Mouse (Mus musculus): Measurements from ENCODE around the gene Ofcc1. TPM values are rescaled to one million over a fixed set of nuclear protein-coding genes. Genes with fewer than 3 reads are reported as not detected.

The Ofcc1 gene
- not detected in 2 replicates for polyA plus RNA-seq (2014; fragmentation: Nextera tagmentation; extraction: Ambion mirVana)

DNA sequence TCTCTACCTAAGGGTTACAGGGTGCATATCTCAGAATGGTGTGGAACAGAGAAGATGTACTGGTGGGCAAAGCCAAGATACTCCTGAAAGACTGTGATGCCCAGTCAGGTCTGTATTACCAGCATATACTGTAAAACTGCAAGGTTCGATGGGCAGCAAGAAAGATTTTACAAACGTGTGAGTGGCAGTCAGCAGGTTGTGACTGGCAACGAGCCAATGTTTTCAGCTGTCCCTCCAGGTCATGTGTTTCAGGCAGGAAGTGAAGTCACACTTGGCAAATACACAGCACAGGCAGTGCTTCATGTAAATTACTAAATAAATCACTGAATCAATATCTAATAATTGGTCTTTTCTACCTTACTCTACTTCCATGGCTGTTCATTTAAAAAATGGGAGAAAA is at the start of gene Ofcc1:
TSS of gene Ofcc1 (minus strand) at position 163 of the 400 bp plus-strand sequence.
- H3K4me1 ChIP-seq (ENCODE audit: control insufficient read depth, insufficient read depth, low read length): no peaks in the 10 kb centered on the region
- H3K4me3 ChIP-seq (ENCODE audit: low read depth, low read length): no peak within 1 kb of the TSS
- no peak within 1 kb of the TSS for H3K4me2 ChIP-seq (ENCODE audit: low read depth, low read length)
- WGBS: 39% methylated on average over 3 of the region's 3 CpGs
- ATAC-seq (ENCODE audit: low read depth) (no peak), DNase-seq (ENCODE audit: low spot score) (peak; percentile 47)
- H3K27me3 ChIP-seq (replicated peaks; ENCODE audit: control insufficient read depth, insufficient read depth, low read length): no peaks in the 10 kb centered on the region
- H3K9ac ChIP-seq (ENCODE audit: low read depth, low read length): no peak within 1 kb of the TSS
- no peaks in the 10 kb centered on the region for H3K36me3 ChIP-seq (ENCODE audit: control insufficient read depth, insufficient read depth, low read length)
- H3K9me3 ChIP-seq (ENCODE audit: control insufficient read depth, low read length): no peaks in the 10 kb centered on the region
- H3K27ac ChIP-seq (replicated peaks; ENCODE audit: low read depth, low read length): no peak within 1 kb of the TSS

DNA sequence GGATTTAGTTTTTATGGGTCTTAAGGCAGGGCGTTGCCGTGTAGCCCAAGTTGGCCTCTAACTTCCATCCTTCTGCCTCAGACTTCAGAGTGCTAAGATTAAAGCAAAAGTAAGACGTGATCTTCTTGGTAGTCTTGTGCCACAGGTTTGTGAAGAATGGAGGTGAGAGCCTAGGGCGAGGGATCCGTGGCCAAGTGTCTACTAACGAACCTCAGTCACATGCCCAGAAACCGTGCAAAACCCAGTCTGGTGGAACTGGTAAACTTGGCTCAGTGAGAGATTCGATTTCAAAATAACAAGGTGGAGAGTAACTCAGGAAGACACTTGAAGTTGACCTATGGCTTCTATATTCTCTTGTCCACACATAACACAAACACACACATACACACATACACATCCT is 28.9 kb upstream of the Ofcc1 start:
- Histone ChIP-seq H3K36me3 (ENCODE audit: control insufficient read depth, insufficient read depth, low read length) (no peaks in the 10 kb centered on the region), H3K9me3 (ENCODE audit: control insufficient read depth, low read length) (no peaks in the 10 kb centered on the region), H3K27ac (replicated peaks; ENCODE audit: low read depth, low read length) (no peak overlapping the region), H3K27me3 (replicated peaks; ENCODE audit: control insufficient read depth, insufficient read depth, low read length) (no peaks in the 10 kb centered on the region), H3K4me1 (ENCODE audit: control insufficient read depth, insufficient read depth, low read length) (no peaks in the 10 kb centered on the region), H3K4me3 (ENCODE audit: low read depth, low read length) (no peak overlapping the region), H3K9ac (ENCODE audit: low read depth, low read length) (no peak overlapping the region), H3K4me2 (ENCODE audit: low read depth, low read length) (no peak overlapping the region)
- 85% methylated on average over 8 of the region's 8 CpGs for WGBS
- ATAC-seq (ENCODE audit: low read depth) (no peak), DNase-seq (ENCODE audit: low spot score) (no peak)

DNA sequence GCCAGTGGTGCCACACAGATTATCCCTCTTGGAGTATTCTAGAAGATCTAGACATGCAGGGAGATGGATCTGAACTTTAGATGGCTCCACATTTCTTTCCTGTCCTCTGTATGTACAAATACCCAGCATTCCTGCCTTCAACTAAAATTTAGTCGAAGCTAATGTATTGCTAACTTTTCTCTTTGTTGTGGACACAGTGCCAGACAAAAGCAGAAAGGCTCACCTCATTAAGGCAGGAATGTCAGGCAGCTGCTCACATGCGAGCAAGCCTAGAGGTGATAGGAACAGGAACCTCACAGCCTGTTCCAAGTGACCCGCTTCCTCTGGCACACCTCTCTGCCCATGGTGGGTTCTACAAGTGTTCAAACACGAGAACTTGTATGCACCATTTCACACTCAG is 26.2 kb upstream of the Ofcc1 start:
- no peak for ATAC-seq (ENCODE audit: low read depth)
- H3K4me1 ChIP-seq (ENCODE audit: control insufficient read depth, insufficient read depth, low read length): no peaks in the 10 kb centered on the region
- 58% methylated on average over 4 of the region's 4 CpGs for WGBS

DNA sequence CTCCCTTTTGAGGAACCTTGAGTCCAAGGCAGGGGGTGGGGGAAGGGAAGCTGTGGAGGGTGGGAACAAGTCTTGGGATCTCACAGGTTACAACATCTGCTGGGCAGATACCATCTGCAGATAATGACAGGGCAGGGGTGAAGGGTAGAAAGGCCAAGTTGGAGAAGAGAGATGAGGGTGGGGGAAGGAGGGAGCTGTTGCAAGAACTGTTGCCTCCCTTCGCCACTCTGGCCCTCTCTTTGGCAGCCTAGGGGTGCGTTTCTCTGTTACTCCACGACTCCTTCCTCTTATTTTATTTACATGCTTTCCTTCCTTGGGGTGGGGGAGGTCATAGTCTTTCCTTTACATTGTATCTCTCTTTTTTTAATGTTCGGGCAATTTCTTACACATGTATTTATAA is 23.7 kb upstream of the Ofcc1 start:
- ATAC-seq (ENCODE audit: low read depth) (no peak), DNase-seq (ENCODE audit: low spot score) (no peak)
- WGBS: 60% methylated on average over 4 of the region's 4 CpGs
- Histone ChIP-seq H3K4me1 (ENCODE audit: control insufficient read depth, insufficient read depth, low read length) (no peaks in the 10 kb centered on the region), H3K27ac (replicated peaks; ENCODE audit: low read depth, low read length) (no peak overlapping the region), H3K4me2 (ENCODE audit: low read depth, low read length) (no peak overlapping the region), H3K36me3 (ENCODE audit: control insufficient read depth, insufficient read depth, low read length) (no peaks in the 10 kb centered on the region), H3K4me3 (ENCODE audit: low read depth, low read length) (no peak overlapping the region), H3K9me3 (ENCODE audit: control insufficient read depth, low read length) (no peaks in the 10 kb centered on the region), H3K9ac (ENCODE audit: low read depth, low read length) (no peak overlapping the region), H3K27me3 (replicated peaks; ENCODE audit: control insufficient read depth, insufficient read depth, low read length) (no peaks in the 10 kb centered on the region)

More for the DNA sequence above, 26.2 kb upstream of the Ofcc1 start:
- Histone ChIP-seq H3K36me3 (ENCODE audit: control insufficient read depth, insufficient read depth, low read length) (no peaks in the 10 kb centered on the region), H3K9me3 (ENCODE audit: control insufficient read depth, low read length) (no peaks in the 10 kb centered on the region), H3K4me2 (ENCODE audit: low read depth, low read length) (no peak overlapping the region), H3K9ac (ENCODE audit: low read depth, low read length) (no peak overlapping the region), H3K27me3 (replicated peaks; ENCODE audit: control insufficient read depth, insufficient read depth, low read length) (no peaks in the 10 kb centered on the region), H3K4me3 (ENCODE audit: low read depth, low read length) (no peak overlapping the region), H3K27ac (replicated peaks; ENCODE audit: low read depth, low read length) (no peak overlapping the region)
- DNase-seq (ENCODE audit: low spot score): no peak

DNA sequence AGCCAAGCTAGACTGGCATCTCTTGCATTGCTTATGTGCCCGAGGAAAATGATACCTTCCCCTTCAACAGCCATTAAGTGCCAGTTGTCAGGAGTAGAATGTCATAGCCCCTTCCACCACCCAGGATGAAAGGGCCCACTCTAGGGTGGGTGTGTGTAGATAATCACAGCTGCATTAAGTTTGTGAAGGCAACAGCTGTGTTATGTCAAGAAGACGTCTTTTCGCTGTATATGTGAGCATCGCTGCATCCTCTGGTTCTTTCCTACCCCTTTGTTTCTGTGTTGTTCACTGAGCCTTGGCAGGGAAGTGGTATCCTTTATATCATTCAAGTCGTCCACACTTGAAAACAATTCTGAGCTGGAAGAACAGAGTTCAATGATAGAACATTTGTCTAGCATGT is 15.5 kb upstream of the Ofcc1 start:
- Histone ChIP-seq H3K9me3 (ENCODE audit: control insufficient read depth, low read length) (no peaks in the 10 kb centered on the region), H3K4me2 (ENCODE audit: low read depth, low read length) (no peak overlapping the region), H3K9ac (ENCODE audit: low read depth, low read length) (no peak overlapping the region), H3K4me3 (ENCODE audit: low read depth, low read length) (no peak overlapping the region), H3K27ac (replicated peaks; ENCODE audit: low read depth, low read length) (no peak overlapping the region), H3K36me3 (ENCODE audit: control insufficient read depth, insufficient read depth, low read length) (no peaks in the 10 kb centered on the region), H3K27me3 (replicated peaks; ENCODE audit: control insufficient read depth, insufficient read depth, low read length) (no peaks in the 10 kb centered on the region), H3K4me1 (ENCODE audit: control insufficient read depth, insufficient read depth, low read length) (no peaks in the 10 kb centered on the region)
- 61% methylated on average over 5 of the region's 5 CpGs for WGBS
- peak; percentile 57 for DNase-seq (ENCODE audit: low spot score)
- ATAC-seq (ENCODE audit: low read depth): peak; percentile 65; the same call in 1 of the 2 replicates

GRCm38 (mm10) chr13:40366762-40367161 is 5.5 kb upstream of the Ofcc1 start:
- ATAC-seq (ENCODE audit: low read depth): no peak
- Histone ChIP-seq H3K9me3 (ENCODE audit: control insufficient read depth, low read length) (no peaks in the 10 kb centered on the region), H3K4me1 (ENCODE audit: control insufficient read depth, insufficient read depth, low read length) (no peaks in the 10 kb centered on the region), H3K4me2 (ENCODE audit: low read depth, low read length) (no peak overlapping the region), H3K9ac (ENCODE audit: low read depth, low read length) (no peak overlapping the region), H3K27ac (replicated peaks; ENCODE audit: low read depth, low read length) (no peak overlapping the region), H3K27me3 (replicated peaks; ENCODE audit: control insufficient read depth, insufficient read depth, low read length) (no peaks in the 10 kb centered on the region), H3K4me3 (ENCODE audit: low read depth, low read length) (no peak overlapping the region), H3K36me3 (ENCODE audit: control insufficient read depth, insufficient read depth, low read length) (no peaks in the 10 kb centered on the region)
- DNase-seq (ENCODE audit: low spot score): no peak
- 84% methylated on average over 11 of the region's 11 CpGs for WGBS

DNA sequence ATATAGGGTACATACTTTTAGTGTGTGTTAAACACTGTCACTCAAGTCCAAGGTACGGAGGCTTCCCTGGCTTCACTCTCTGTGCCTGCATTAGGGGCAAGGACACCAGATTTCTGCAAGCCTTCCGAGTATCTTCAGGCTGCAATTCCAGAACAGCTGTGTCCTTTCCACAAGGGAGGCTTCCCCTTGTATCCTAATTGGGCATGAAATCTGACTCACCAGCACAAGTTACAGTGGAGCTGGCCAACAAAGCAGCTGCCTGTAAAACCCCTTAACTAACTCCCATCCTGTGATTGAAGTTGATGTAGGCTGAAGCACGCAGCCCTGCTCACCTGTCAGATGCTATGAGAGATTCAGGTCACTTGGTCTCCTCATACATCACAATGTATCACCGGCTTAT is 3.6 kb upstream of the Ofcc1 start:
- ATAC-seq (ENCODE audit: low read depth) (0 out of 2 replicates have a peak, but pooled peaks have one; percentile 22), DNase-seq (ENCODE audit: low spot score) (peak; percentile 83)
- H3K36me3 ChIP-seq (ENCODE audit: control insufficient read depth, insufficient read depth, low read length): no peaks in the 10 kb centered on the region
- no peaks in the 10 kb centered on the region for H3K27me3 ChIP-seq (replicated peaks; ENCODE audit: control insufficient read depth, insufficient read depth, low read length)
- H3K9ac ChIP-seq (ENCODE audit: low read depth, low read length): no peak overlapping the region
- H3K4me2 ChIP-seq (ENCODE audit: low read depth, low read length): no peak overlapping the region
- WGBS: 42% methylated on average over 4 of the region's 4 CpGs
- H3K9me3 ChIP-seq (ENCODE audit: control insufficient read depth, low read length): no peaks in the 10 kb centered on the region
- no peak overlapping the region for H3K27ac ChIP-seq (replicated peaks; ENCODE audit: low read depth, low read length)
- H3K4me1 ChIP-seq (ENCODE audit: control insufficient read depth, insufficient read depth, low read length): no peaks in the 10 kb centered on the region
- no peak overlapping the region for H3K4me3 ChIP-seq (ENCODE audit: low read depth, low read length)

DNA sequence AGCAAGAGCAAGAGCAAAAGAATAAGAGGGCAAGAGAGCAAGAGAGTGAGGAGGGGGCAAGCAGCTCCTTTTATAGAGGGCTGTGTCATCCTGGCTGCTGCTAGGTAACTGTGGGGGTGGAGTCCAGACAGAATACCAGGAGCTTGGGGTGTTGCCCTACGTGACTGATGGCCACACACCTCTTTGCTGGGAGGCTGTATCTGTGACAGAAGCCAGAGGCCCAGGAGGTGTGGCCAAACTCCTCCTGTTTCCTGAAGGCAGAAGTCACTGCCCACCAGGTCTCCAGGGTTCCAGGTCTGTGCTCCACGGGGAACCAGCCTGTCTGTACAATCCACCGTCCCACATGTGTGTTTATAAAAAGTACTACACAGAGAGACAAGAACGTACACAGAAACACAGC is 558 bp downstream of the Ofcc1 start:
- ATAC-seq (ENCODE audit: low read depth) (no peak), DNase-seq (ENCODE audit: low spot score) (no peak)
- Histone ChIP-seq H3K27ac (replicated peaks; ENCODE audit: low read depth, low read length) (no peak overlapping the region), H3K4me3 (ENCODE audit: low read depth, low read length) (no peak overlapping the region), H3K9me3 (ENCODE audit: control insufficient read depth, low read length) (no peaks in the 10 kb centered on the region), H3K36me3 (ENCODE audit: control insufficient read depth, insufficient read depth, low read length) (no peaks in the 10 kb centered on the region), H3K4me2 (ENCODE audit: low read depth, low read length) (no peak overlapping the region), H3K9ac (ENCODE audit: low read depth, low read length) (no peak overlapping the region), H3K4me1 (ENCODE audit: control insufficient read depth, insufficient read depth, low read length) (no peaks in the 10 kb centered on the region), H3K27me3 (replicated peaks; ENCODE audit: control insufficient read depth, insufficient read depth, low read length) (no peaks in the 10 kb centered on the region)
- WGBS: 51% methylated on average over 4 of the region's 4 CpGs

- Histone ChIP-seq H3K27me3 (replicated peaks; ENCODE audit: control insufficient read depth, insufficient read depth, low read length) (no peaks in the 10 kb centered on the region), H3K4me1 (ENCODE audit: control insufficient read depth, insufficient read depth, low read length) (no peaks in the 10 kb centered on the region), H3K9me3 (ENCODE audit: control insufficient read depth, low read length) (no peaks in the 10 kb centered on the region), H3K36me3 (ENCODE audit: control insufficient read depth, insufficient read depth, low read length) (no peaks in the 10 kb centered on the region), H3K4me2 (ENCODE audit: low read depth, low read length) (no peak overlapping the region), H3K27ac (replicated peaks; ENCODE audit: low read depth, low read length) (no peak overlapping the region), H3K4me3 (ENCODE audit: low read depth, low read length) (no peak overlapping the region), H3K9ac (ENCODE audit: low read depth, low read length) (no peak overlapping the region)
- ATAC-seq (ENCODE audit: low read depth) (no peak), DNase-seq (ENCODE audit: low spot score) (no peak)
- WGBS: 85% methylated on average over 2 of the region's 2 CpGs
Observed at GRCm38 (mm10) chr13:40347045-40347444, 14.2 kb downstream of the Ofcc1 start.
